Mouse (Mus musculus): ENCODE measurements around the gene Olfr545. TPM values are rescaled to one million over a fixed set of nuclear protein-coding genes. Genes with fewer than 3 reads are reported as not detected.
"Not testable (repeated sequence)": the region's sequence is repeated elsewhere in the genome, so short reads cannot be mapped to it uniquely, and the experiment has no call there.

Olfr545 gene
- polyA plus RNA-seq, 1 experiment from 2014 or later = not detected

DNA sequence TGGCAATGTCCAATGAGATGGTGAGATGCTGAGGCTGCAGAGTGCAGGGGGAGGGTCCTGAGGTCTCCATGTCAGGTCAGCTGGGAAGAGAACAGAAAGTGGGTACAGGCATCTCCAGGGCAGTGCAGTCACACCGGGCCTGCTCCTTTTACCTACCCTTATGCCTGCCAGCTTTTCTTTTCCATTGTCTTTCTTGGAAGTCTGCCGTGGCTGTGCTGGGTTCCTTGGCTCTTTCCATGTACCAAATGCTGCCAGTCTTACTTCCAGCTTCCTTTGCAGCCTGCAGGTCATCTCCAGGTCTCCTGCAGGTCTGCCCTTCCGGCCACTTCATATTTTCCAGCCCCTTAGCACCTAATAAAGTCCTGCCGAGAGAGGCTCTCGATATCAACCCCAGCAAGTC lies 2.6 kb upstream of the Olfr545 start:
- no peak for TF ChIP-seq CTCF (IDR thresholded peaks at IDR 0.05; ENCODE audit: low read depth)
- no peaks in the 10 kb centered on the region for H3K36me3 ChIP-seq (ENCODE audit: insufficient read depth)
- WGBS = 62% methylated on average over 5 of the region's 5 CpGs
- no peaks in the 10 kb centered on the region for H3K27me3 ChIP-seq (ENCODE audit: insufficient read depth, low read length)
- no peak overlapping the region for H3K4me2 ChIP-seq
- no peak overlapping the region for H3K9ac ChIP-seq
- ATAC-seq (ENCODE audit: insufficient read depth) = no peak
- H3K9me3 ChIP-seq (ENCODE audit: low read depth, low read length) = no peaks in the 10 kb centered on the region
- no peak for DNase-seq
- H3K27ac ChIP-seq (ENCODE audit: low read depth) = no peak overlapping the region
- H3K4me1 ChIP-seq (ENCODE audit: insufficient read depth) = no peaks in the 10 kb centered on the region
- no peak overlapping the region for H3K4me3 ChIP-seq (ENCODE audit: low read depth, low read length)

GRCm38 (mm10) chr7:102494416-102494815 lies 5.0 kb downstream of the Olfr545 start:
- not testable (repeated sequence) for H3K36me3 ChIP-seq (ENCODE audit: insufficient read depth); DNase-seq; H3K9me3 ChIP-seq (ENCODE audit: low read depth, low read length); H3K27me3 ChIP-seq (ENCODE audit: insufficient read depth, low read length); H3K27ac ChIP-seq (ENCODE audit: low read depth); H3K4me2 ChIP-seq; H3K4me1 ChIP-seq (ENCODE audit: insufficient read depth); H3K4me3 ChIP-seq (ENCODE audit: low read depth, low read length); ATAC-seq (ENCODE audit: insufficient read depth); H3K9ac ChIP-seq
- WGBS = 41% methylated on average over 7 of the region's 7 CpGs

DNA sequence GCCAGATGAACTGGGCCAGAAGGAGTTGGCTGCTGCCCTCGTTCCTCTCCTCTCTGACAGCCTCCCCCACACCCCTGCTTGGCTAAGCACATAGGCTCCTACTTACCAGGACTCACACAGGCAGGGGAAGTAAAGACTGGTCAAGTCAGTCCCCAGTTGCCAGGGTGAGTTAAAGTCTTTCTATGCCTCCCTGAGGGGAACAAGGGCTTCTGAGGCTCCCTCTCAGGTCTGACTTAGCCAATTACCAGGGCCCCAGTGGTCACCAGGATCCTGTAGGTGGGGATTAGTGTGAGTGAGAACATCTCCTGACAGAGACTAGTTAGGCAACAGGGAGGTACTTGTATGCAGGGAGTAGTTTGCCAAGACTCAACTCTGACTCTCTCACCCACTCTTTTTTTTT lies 11.2 kb downstream of the Olfr545 start, which contains the start of gene Olfr544:
Gene Olfr544, minus strand, starts transcription at position 153 of the 400 bp plus-strand sequence.
- no peaks in the 10 kb centered on the region for H3K9me3 ChIP-seq (ENCODE audit: low read depth, low read length)
- no peak for TF ChIP-seq CTCF (IDR thresholded peaks at IDR 0.05; ENCODE audit: low read depth)
- 50% methylated on average over 1 of the region's 1 CpGs for WGBS
- ATAC-seq (ENCODE audit: insufficient read depth) (no peak), DNase-seq (no peak)
- no peak within 1 kb of the TSS for H3K4me3 ChIP-seq (ENCODE audit: low read depth, low read length)
- H3K4me2 ChIP-seq = no peak within 1 kb of the TSS
- no peaks in the 10 kb centered on the region for H3K36me3 ChIP-seq (ENCODE audit: insufficient read depth)
- no peak within 1 kb of the TSS for H3K9ac ChIP-seq
- H3K27me3 ChIP-seq (ENCODE audit: insufficient read depth, low read length) = no peaks in the 10 kb centered on the region
- no peak within 1 kb of the TSS for H3K27ac ChIP-seq (ENCODE audit: low read depth)
- no peaks in the 10 kb centered on the region for H3K4me1 ChIP-seq (ENCODE audit: insufficient read depth)

- H3K4me1 ChIP-seq (ENCODE audit: insufficient read depth) = no peaks in the 10 kb centered on the region
- no peak overlapping the region for H3K4me2 ChIP-seq
- H3K4me3 ChIP-seq (ENCODE audit: low read depth, low read length) = no peak overlapping the region
- H3K9me3 ChIP-seq (ENCODE audit: low read depth, low read length) = no peaks in the 10 kb centered on the region
- no peak overlapping the region for H3K27ac ChIP-seq (ENCODE audit: low read depth)
- TF ChIP-seq CTCF (IDR thresholded peaks at IDR 0.05; ENCODE audit: low read depth) = no peak
- DNase-seq = no peak
- no peaks in the 10 kb centered on the region for H3K36me3 ChIP-seq (ENCODE audit: insufficient read depth)
- ATAC-seq (ENCODE audit: insufficient read depth) = no peak
- WGBS = 35% methylated on average over 1 of the region's 1 CpGs
- H3K9ac ChIP-seq = no peak overlapping the region
- H3K27me3 ChIP-seq (ENCODE audit: insufficient read depth, low read length) = no peaks in the 10 kb centered on the region
Observed at GRCm38 (mm10) chr7:102486105-102486504, 13.3 kb downstream of the Olfr545 start.

- H3K27me3 ChIP-seq (ENCODE audit: insufficient read depth, low read length); ATAC-seq (ENCODE audit: insufficient read depth); H3K27ac ChIP-seq (ENCODE audit: low read depth); H3K36me3 ChIP-seq (ENCODE audit: insufficient read depth); H3K4me2 ChIP-seq; H3K9ac ChIP-seq; H3K9me3 ChIP-seq (ENCODE audit: low read depth, low read length); H3K4me1 ChIP-seq (ENCODE audit: insufficient read depth); DNase-seq; H3K4me3 ChIP-seq (ENCODE audit: low read depth, low read length): not testable (repeated sequence)
- WGBS = 57% methylated on average over 6 of the region's 8 CpGs
Observed at GRCm38 (mm10) chr7:102484766-102485165, 14.6 kb downstream of the Olfr545 start.

DNA sequence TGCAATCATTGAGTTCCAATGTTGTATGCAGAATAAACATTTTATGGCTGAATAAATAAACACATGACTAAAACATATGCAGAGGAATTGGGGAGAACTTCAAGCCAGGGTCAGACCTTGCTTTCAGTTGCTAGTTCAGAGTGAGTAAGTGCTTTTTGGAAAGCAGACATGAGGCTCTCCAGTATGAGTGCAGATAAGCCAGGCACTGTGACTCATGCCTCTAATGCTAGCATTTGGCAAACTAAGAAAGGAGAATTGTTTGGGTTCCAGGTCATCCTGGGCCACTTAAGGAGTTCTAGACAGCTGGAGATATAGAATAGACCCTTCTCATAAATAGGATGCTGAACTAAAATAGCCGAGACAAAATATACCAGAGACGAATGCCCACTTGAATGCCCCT lies 15.7 kb downstream of the Olfr545 start:
- Histone ChIP-seq H3K4me2 (no peak overlapping the region), H3K27me3 (ENCODE audit: insufficient read depth, low read length) (no peaks in the 10 kb centered on the region), H3K9me3 (ENCODE audit: low read depth, low read length) (no peaks in the 10 kb centered on the region), H3K9ac (no peak overlapping the region), H3K27ac (ENCODE audit: low read depth) (no peak overlapping the region), H3K36me3 (ENCODE audit: insufficient read depth) (no peaks in the 10 kb centered on the region), H3K4me1 (ENCODE audit: insufficient read depth) (peaks cover 7% of the 10 kb centered on the region; the same call in 1 of the 2 replicates), H3K4me3 (ENCODE audit: low read depth, low read length) (no peak overlapping the region)
- WGBS = 78% methylated on average over 2 of the region's 2 CpGs
- no peak for TF ChIP-seq CTCF (IDR thresholded peaks at IDR 0.05; ENCODE audit: low read depth)
- ATAC-seq (ENCODE audit: insufficient read depth) = no peak
- no peak for DNase-seq

- no peak within 1 kb of the TSS for H3K27ac ChIP-seq (ENCODE audit: low read depth)
- H3K9me3 ChIP-seq (ENCODE audit: low read depth, low read length) = no peaks in the 10 kb centered on the region
- DNase-seq (no peak), ATAC-seq (ENCODE audit: insufficient read depth) (no peak)
- no peak for TF ChIP-seq CTCF (IDR thresholded peaks at IDR 0.05; ENCODE audit: low read depth)
- H3K27me3 ChIP-seq (ENCODE audit: insufficient read depth, low read length) = no peaks in the 10 kb centered on the region
- 85% methylated on average over 4 of the region's 4 CpGs for WGBS
- no peak within 1 kb of the TSS for H3K9ac ChIP-seq
- no peak within 1 kb of the TSS for H3K4me2 ChIP-seq
- H3K36me3 ChIP-seq (ENCODE audit: insufficient read depth) = no peaks in the 10 kb centered on the region
- H3K4me3 ChIP-seq (ENCODE audit: low read depth, low read length) = no peak within 1 kb of the TSS
- peaks cover 7% of the 10 kb centered on the region; the same call in 1 of the 2 replicates for H3K4me1 ChIP-seq (ENCODE audit: insufficient read depth)
Observed at GRCm38 (mm10) chr7:102481579-102481978, 17.8 kb downstream of the Olfr545 start, which contains the start of gene Olfr543. Gene Olfr543, minus strand, starts transcription at chr7:102481679.

DNA sequence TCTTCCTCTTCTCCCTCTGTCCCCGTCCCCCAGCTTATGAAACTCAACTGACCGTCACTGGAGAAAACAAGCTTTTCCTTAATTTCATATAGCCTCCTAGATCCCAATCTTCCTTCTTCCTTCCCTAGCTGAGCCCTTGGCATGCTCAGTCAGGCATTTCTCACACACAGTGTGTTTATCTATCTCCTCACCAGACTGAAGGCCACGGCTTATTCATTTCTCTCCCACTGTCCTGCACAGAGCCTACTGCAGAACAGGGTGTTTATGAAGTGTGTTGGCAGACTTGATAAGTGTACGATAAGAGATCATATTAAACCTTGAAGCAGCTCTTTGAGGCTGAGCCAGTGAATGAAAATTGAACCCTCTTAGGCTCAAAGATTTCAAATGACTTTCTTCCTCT lies 18.6 kb downstream of the Olfr545 start:
- no peaks in the 10 kb centered on the region for H3K36me3 ChIP-seq (ENCODE audit: insufficient read depth)
- H3K27me3 ChIP-seq (ENCODE audit: insufficient read depth, low read length) = no peaks in the 10 kb centered on the region
- H3K4me3 ChIP-seq (ENCODE audit: low read depth, low read length) = no peak overlapping the region
- no peaks in the 10 kb centered on the region for H3K9me3 ChIP-seq (ENCODE audit: low read depth, low read length)
- TF ChIP-seq CTCF (IDR thresholded peaks at IDR 0.05; ENCODE audit: low read depth) = no peak
- WGBS = 29% methylated on average over 4 of the region's 4 CpGs
- H3K27ac ChIP-seq (ENCODE audit: low read depth) = no peak overlapping the region
- DNase-seq (peak; percentile 60), ATAC-seq (ENCODE audit: insufficient read depth) (peak; percentile 66)
- H3K9ac ChIP-seq = no peak overlapping the region
- H3K4me2 ChIP-seq = no peak overlapping the region
- peaks cover 7% of the 10 kb centered on the region; the same call in 1 of the 2 replicates for H3K4me1 ChIP-seq (ENCODE audit: insufficient read depth)
